Comparison of ENCODE assay signal across 28 mouse cellular contexts in genomic region chr5:135496489-135496888, GRCm38 (mm10).
"Had no signal": no experiment of that assay in that cellular context is flagged by ENCODE, and none has a peak within 500 bp of the region (broad histone marks: within the 10 kb centered on the region; RNA-seq: fewer than 3 reads in every experiment).

No protein-coding gene starts in this region.

- H3K27ac ChIP-seq: heart, embryonic 10.5 days; hindbrain, embryonic 10.5 days; hindbrain, embryonic 12.5 days; hindbrain, embryonic 14.5 days; intestine, embryonic 15.5 days; layer of hippocampus, adult 2 months; left cerebral cortex, adult 2 months; limb, embryonic 10.5 days; limb, embryonic 12.5 days; liver, embryonic 13.5 days; liver, embryonic 15.5 days had no signal

- H3K4me3 ChIP-seq: heart, embryonic 10.5 days; heart, embryonic 12.5 days; hindbrain, embryonic 10.5 days; hindbrain, embryonic 12.5 days; intestine, embryonic 15.5 days; layer of hippocampus, adult 2 months; left cerebral cortex, adult 2 months; limb, embryonic 10.5 days; limb, embryonic 12.5 days; liver, embryonic 13.5 days; liver, embryonic 15.5 days had no signal

- ATAC-seq: hindbrain, embryonic 16.5 days; inflammation-experienced regulatory T-cells, adult 6 months; intestine, embryonic 15.5 days; intestine, postnatal 0 days; liver, postnatal 0 days had no signal

- H3K27me3 ChIP-seq: heart, embryonic 12.5 days; hindbrain, embryonic 12.5 days; intestine, embryonic 15.5 days; limb, embryonic 12.5 days; liver, embryonic 13.5 days; liver, embryonic 15.5 days had no signal

- H3K36me3 ChIP-seq: heart, embryonic 12.5 days; hindbrain, embryonic 10.5 days; hindbrain, embryonic 12.5 days; intestine, embryonic 15.5 days; limb, embryonic 10.5 days; limb, embryonic 12.5 days; liver, embryonic 13.5 days; liver, embryonic 15.5 days had no signal

- H3K9me3 ChIP-seq: heart, embryonic 10.5 days; hindbrain, embryonic 10.5 days; hindbrain, embryonic 12.5 days; intestine, embryonic 15.5 days; limb, embryonic 10.5 days; liver, embryonic 13.5 days; liver, embryonic 15.5 days had no signal

- H3K4me1 ChIP-seq: intestine, embryonic 15.5 days; limb, embryonic 12.5 days; liver, embryonic 13.5 days; liver, embryonic 15.5 days had no signal

- DNase-seq: gastrocnemius, postnatal 14 days; gastrocnemius, postnatal 36 days; heart, adult 11 months; heart, postnatal 10 days; heart, postnatal 4 days; kidney, adult 18-20 months; kidney, adult 8-10 months; kidney, postnatal 10 days; kidney, postnatal 25 days; kidney, postnatal 4 days; liver; liver, embryonic 13.5 days; liver, postnatal 0 days had no signal

- H3K9ac ChIP-seq: heart, embryonic 12.5 days; hindbrain, embryonic 12.5 days; hindbrain, embryonic 14.5 days; intestine, embryonic 15.5 days; limb, embryonic 12.5 days; liver, embryonic 13.5 days; liver, embryonic 15.5 days; liver, postnatal 0 days had no signal

- H3K4me2 ChIP-seq: heart, embryonic 12.5 days; hindbrain, embryonic 12.5 days; hindbrain, embryonic 14.5 days; intestine, embryonic 15.5 days; limb, embryonic 12.5 days; liver, embryonic 11.5 days; liver, embryonic 13.5 days; liver, embryonic 15.5 days had no signal
